In the genomic region with DNA sequence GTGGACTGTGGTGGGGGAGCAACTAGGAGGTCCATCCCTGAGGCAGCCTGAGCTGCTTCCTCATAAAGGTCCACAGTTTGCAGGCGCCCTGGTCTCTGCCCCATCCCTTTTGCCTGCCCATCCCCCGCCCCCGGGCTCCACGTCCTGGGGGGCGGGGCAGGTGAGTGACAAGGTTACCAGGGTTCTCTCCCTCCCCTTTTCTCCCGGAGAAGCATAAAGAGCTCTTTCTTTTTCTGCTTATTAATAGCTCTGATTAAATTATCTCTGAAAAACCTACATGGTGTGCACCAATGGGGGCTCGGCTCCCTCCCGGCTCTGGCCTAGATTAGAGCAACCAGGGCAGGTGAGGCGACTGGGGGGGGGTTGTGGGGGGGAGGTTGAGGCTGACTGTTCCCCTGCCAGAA, we compare ENCODE assay signal across 9 mouse cellular contexts. TPM values are rescaled to one million over a fixed set of nuclear protein-coding genes. Genes with fewer than 3 reads are reported as not detected.
DNase-seq lines count a peak whose midpoint lies in the region; ATAC-seq and TF ChIP-seq lines count a peak whose summit lies in the region.
"Had no signal": no experiment of that assay in that cellular context is flagged by ENCODE, and none has a peak within 500 bp of the region (broad histone marks: within the 10 kb centered on the region; RNA-seq: fewer than 3 reads in every experiment).

No protein-coding gene starts in this region.

- TF ChIP-seq EP300 in MEL (IDR thresholded peaks at IDR 0.05; ENCODE audit: low read depth in 1 of 2, low read length in 2 of 2): no peak
- no peak for TF ChIP-seq EP300 in liver, embryonic 14.5 days (IDR thresholded peaks at IDR 0.05; ENCODE audit: low read depth)

- 0 out of 2 replicates have a peak, but pooled peaks have one; percentile 44 for ATAC-seq in kidney, embryonic 15.5 days (replicated peaks; ENCODE audit: low FRiP score)
- 0 out of 2 replicates have a peak, but pooled peaks have one; percentile 28 for ATAC-seq in embryonic facial prominence, embryonic 14.5 days (ENCODE audit: low read depth)
- ATAC-seq in liver, embryonic 14.5 days (ENCODE audit: insufficient read depth): 0 out of 2 replicates have a peak, but pooled peaks have one; percentile 17
- no peak for ATAC-seq in erythroblast, adult 5-6 weeks (replicated peaks; ENCODE audit: low FRiP score, poor library complexity, severe bottlenecking)

- 0 out of 2 replicates have a peak overlapping the region, but pooled peaks have one; percentile 24 for H3K4me2 ChIP-seq in kidney, embryonic 15.5 days
- no peak overlapping the region for H3K4me2 ChIP-seq in embryonic facial prominence, embryonic 14.5 days (ENCODE audit: low read depth, low read length)
- H3K4me2 ChIP-seq in liver, embryonic 14.5 days (ENCODE audit: low read depth): peak overlapping the region; percentile 22

- H3K27me3 ChIP-seq in kidney, embryonic 15.5 days: no peaks in the 10 kb centered on the region
- H3K27me3 ChIP-seq in MEL (ENCODE audit: control insufficient read depth in 1 of 2, insufficient read depth in 2 of 2, low read length in 2 of 2): no peaks in the 10 kb centered on the region; a peak in 2 of 4 replicates
- H3K27me3 ChIP-seq in embryonic facial prominence, embryonic 14.5 days (replicated peaks; ENCODE audit: control insufficient read depth, insufficient read depth, low read length): no peaks in the 10 kb centered on the region
- no peaks in the 10 kb centered on the region for H3K27me3 ChIP-seq in liver, embryonic 14.5 days (ENCODE audit: control insufficient read depth, insufficient read depth, low read length)

- TF ChIP-seq POLR2A in MEL (IDR thresholded peaks at IDR 0.05; ENCODE audit: control insufficient read depth in 1 of 2, insufficient read depth in 1 of 2, low read depth in 1 of 2, low read length in 2 of 2, poor library complexity in 1 of 2): no peak

- H3K9me3 ChIP-seq in kidney, embryonic 15.5 days (replicated peaks): peaks cover 6% of the 10 kb centered on the region; the same call in 1 of the 2 replicates
- no peaks in the 10 kb centered on the region for H3K9me3 ChIP-seq in MEL (replicated peaks; ENCODE audit: insufficient read depth, low read length)
- peaks cover 8% of the 10 kb centered on the region; the same call in 1 of the 2 replicates for H3K9me3 ChIP-seq in embryonic facial prominence, embryonic 14.5 days (ENCODE audit: control insufficient read depth, low read length)
- no peaks in the 10 kb centered on the region; the same call in 1 of the 2 replicates for H3K9me3 ChIP-seq in liver, embryonic 14.5 days (ENCODE audit: control insufficient read depth, low read length)

- H3K36me3 ChIP-seq in kidney, embryonic 15.5 days: no peaks in the 10 kb centered on the region
- peaks cover 0 to 1% of the 10 kb centered on the region in 2 experiments; a peak in 1 of 4 replicates for H3K36me3 ChIP-seq in MEL (ENCODE audit: control insufficient read depth in 1 of 2, insufficient read depth in 2 of 2, low read length in 2 of 2)
- no peaks in the 10 kb centered on the region for H3K36me3 ChIP-seq in embryonic facial prominence, embryonic 14.5 days (ENCODE audit: control insufficient read depth, insufficient read depth, low read length)
- no peaks in the 10 kb centered on the region for H3K36me3 ChIP-seq in liver, embryonic 14.5 days (replicated peaks; ENCODE audit: control insufficient read depth, insufficient read depth, low read depth)

- no peak for TF ChIP-seq CTCF in MEL (IDR thresholded peaks at IDR 0.05 in 2 of 3, conservative IDR thresholded peaks at IDR 0.05 in 1 of 3; ENCODE audit: control insufficient read depth in 1 of 3, insufficient read depth in 1 of 3, low read depth in 2 of 3, low read length in 3 of 3, poor library complexity in 1 of 3, severe bottlenecking in 1 of 3)
- no peak for TF ChIP-seq CTCF in liver, embryonic 14.5 days (IDR thresholded peaks at IDR 0.05; ENCODE audit: low read depth)

- no peaks in the 10 kb centered on the region for H3K79me2 ChIP-seq in MEL (ENCODE audit: control insufficient read depth, insufficient read depth, low read length, poor library complexity)

- H3K9ac ChIP-seq in kidney, embryonic 15.5 days: no peak overlapping the region
- H3K9ac ChIP-seq in MEL (ENCODE audit: control insufficient read depth, low read depth, low read length, poor library complexity, severe bottlenecking): no peak overlapping the region
- no peak overlapping the region for H3K9ac ChIP-seq in embryonic facial prominence, embryonic 14.5 days (ENCODE audit: low read depth, low read length)
- H3K9ac ChIP-seq in liver, embryonic 14.5 days (replicated peaks): no peak overlapping the region

- H3K4me1 ChIP-seq in kidney, embryonic 15.5 days: peaks cover 46% of the 10 kb centered on the region
- H3K4me1 ChIP-seq in MEL (ENCODE audit: control insufficient read depth in 1 of 2, insufficient read depth in 2 of 2, low read length in 2 of 2): peaks cover 0 to 6% of the 10 kb centered on the region in 2 experiments; a peak in 2 of 4 replicates
- H3K4me1 ChIP-seq in embryonic facial prominence, embryonic 14.5 days (ENCODE audit: control insufficient read depth, insufficient read depth, low read length): 0 out of 2 replicates have a peak, but pooled peaks cover 5% of the 10 kb centered on the region
- peaks cover 0 to 9% of the 10 kb centered on the region in 2 experiments; a peak in 2 of 4 replicates for H3K4me1 ChIP-seq in liver, embryonic 14.5 days (replicated peaks; ENCODE audit: control insufficient read depth in 2 of 2, insufficient read depth in 2 of 2, low read length in 1 of 2)

- 0 out of 2 replicates have a peak overlapping the region, but pooled peaks have one; percentile 45 for H3K27ac ChIP-seq in kidney, embryonic 15.5 days
- no peak overlapping the region for H3K27ac ChIP-seq in MEL (ENCODE audit: control insufficient read depth, low read depth, low read length)
- no peak overlapping the region for H3K27ac ChIP-seq in embryonic facial prominence, embryonic 14.5 days (replicated peaks; ENCODE audit: low read depth, low read length)
- H3K27ac ChIP-seq in liver, embryonic 14.5 days: no peak overlapping the region
- H3K27ac ChIP-seq: macrophage had no signal

- no peak for TF ChIP-seq RAD21 in MEL (IDR thresholded peaks at IDR 0.05; ENCODE audit: low read depth, low read length)

- DNase-seq in kidney, postnatal 10 days: no peak
- peak; percentile 30 for DNase-seq in MEL (ENCODE audit: low read depth, low spot score)
- DNase-seq in embryonic facial prominence, embryonic 14.5 days (ENCODE audit: low spot score): no peak
- DNase-seq in liver, embryonic 14.5 days (ENCODE audit: low read depth in 3 of 3, low spot score in 3 of 3): no peak
- DNase-seq in cerebellum, postnatal 10 days: no peak
- no peak for DNase-seq in cerebellum, adult 11 months

- WGBS in kidney, embryonic 15.5 days: 12% methylated on average over 9 of the region's 9 CpGs
- 24% methylated on average over 8 of the region's 9 CpGs for WGBS in embryonic facial prominence, embryonic 14.5 days
- WGBS in liver, embryonic 14.5 days (ENCODE audit: insufficient replicate concordance): 10% methylated on average over 9 of the region's 9 CpGs

- no peak overlapping the region for H3K4me3 ChIP-seq in kidney, embryonic 15.5 days (replicated peaks)
- no peak overlapping the region for H3K4me3 ChIP-seq in MEL (ENCODE audit: control insufficient read depth in 1 of 2, insufficient read depth in 1 of 2, low read depth in 2 of 2, low read length in 2 of 2)
- no peak overlapping the region for H3K4me3 ChIP-seq in embryonic facial prominence, embryonic 14.5 days (ENCODE audit: low read depth, low read length)
- H3K4me3 ChIP-seq in liver, embryonic 14.5 days (ENCODE audit: insufficient read depth in 1 of 2, low read depth in 2 of 2, low read length in 2 of 2): no peak overlapping the region

TF ChIP-seq in MEL, 35 proteins besides CTCF, POLR2A, EP300 and RAD21:
- TF ChIP-seq USF1 (IDR thresholded peaks at IDR 0.05; ENCODE audit: low read depth, low read length) (no peak), HCFC1 (IDR thresholded peaks at IDR 0.05; ENCODE audit: low read depth, low read length) (no peak), NRF1 (IDR thresholded peaks at IDR 0.05; ENCODE audit: insufficient read depth, low read depth, low read length, poor library complexity, severe bottlenecking) (no peak)

RNA-seq across cellular contexts. Expression of a gene that starts 7.3 kb away (rescaled TPM):
- 4.4 and 4.7 TPM in 2 replicates for polyA plus RNA-seq in kidney, embryonic 15.5 days (2015; fragmentation: Nextera tagmentation; extraction: Ambion mirVana)
- total RNA-seq in MEL (2012; rRNA removed): 0.23 and 0.27 TPM in 2 replicates
- polyA plus RNA-seq in MEL (2012; ENCODE audit: insufficient read depth in 1 of 2, insufficient read length in 2 of 2, low read depth in 1 of 2, low replicate concordance in 2 of 2, missing spikeins in 1 of 2): under 1 TPM in 1 of 2 experiments, not detected in 1; 0.70 TPM
- 1.4 and 1.6 TPM in 2 replicates for polyA plus RNA-seq in embryonic facial prominence, embryonic 14.5 days (2014; fragmentation: Nextera tagmentation; extraction: Ambion mirVana)
- 0.63 and 0.71 TPM in 2 replicates for polyA plus RNA-seq in liver, embryonic 14.5 days (2012; rRNA removed)
- 0.44 and 0.56 TPM in 2 replicates for polyA plus RNA-seq in liver, embryonic 14.5 days (2014; fragmentation: Nextera tagmentation; extraction: Ambion mirVana)
- 1.2 TPM in 1 of 2 replicates, not detected in the other for total RNA-seq in erythroblast, adult 5-6 weeks (2015; ENCODE audit: low replicate concordance)
- not detected in 2 replicates for total RNA-seq in erythroblast, adult 5-6 weeks (2017; ENCODE audit: low replicate concordance)
